Mouse (Mus musculus): ENCODE measurements around the gene Piwil1. TPM values are rescaled to one million over a fixed set of nuclear protein-coding genes. Genes with fewer than 3 reads are reported as not detected.

Gene Piwil1
- total RNA-seq, 1 experiment = 0.62 TPM

- H3K27ac ChIP-seq (ENCODE audit: insufficient read depth, low read depth, low read length, poor library complexity, severe bottlenecking) = no peak overlapping the region
- peaks cover 0 to 2% of the 10 kb centered on the region in 2 experiments; a peak in 2 of 4 replicates for H3K4me1 ChIP-seq (ENCODE audit: control insufficient read depth in 2 of 2, insufficient read depth in 2 of 2, low read length in 2 of 2, poor library complexity in 1 of 2)
- no peak overlapping the region for H3K9ac ChIP-seq (ENCODE audit: insufficient read depth, low read depth, low read length, poor library complexity, severe bottlenecking)
- DNase-seq (ENCODE audit: low read depth, low spot score) = no peak
- in situ Hi-C loops (cut with MboI; ENCODE audit: low sequenced_read_pairs in 2 of 2, unreplicated experiment in 2 of 2) = no loop called here
- H3K4me3 ChIP-seq (ENCODE audit: insufficient read depth in 1 of 2, low read depth in 1 of 2, low read length in 2 of 2, poor library complexity in 1 of 2, severe bottlenecking in 1 of 2) = no peak overlapping the region
- no peaks in the 10 kb centered on the region for H3K36me3 ChIP-seq (ENCODE audit: control insufficient read depth, insufficient read depth, low read length, poor library complexity, severe bottlenecking)
- H3K9me3 ChIP-seq (ENCODE audit: control insufficient read depth, insufficient read depth, low read depth, low read length) = no peaks in the 10 kb centered on the region
- no peak for TF ChIP-seq ZNF384 (IDR thresholded peaks at IDR 0.05; ENCODE audit: low read depth, low read length)
- TF ChIP-seq MAFK (IDR thresholded peaks at IDR 0.05; ENCODE audit: insufficient read depth, low read depth, low read length) = no peak
- TF ChIP-seq CHD2 (IDR thresholded peaks at IDR 0.05; ENCODE audit: low read depth, low read length) = no peak
- no peak for TF ChIP-seq ZC3H11A (IDR thresholded peaks at IDR 0.05; ENCODE audit: borderline replicate concordance, low read depth, low read length)
- TF ChIP-seq HCFC1 (IDR thresholded peaks at IDR 0.05; ENCODE audit: borderline replicate concordance, insufficient read depth, low read length) = no peak
These were observed 1.4 kb downstream of the Piwil1 start for GRCm38 (mm10) chr5:128703688-128704087.

GRCm38 (mm10) chr5:128704134-128704904 is 2.0 kb downstream of the Piwil1 start:
- no peaks in the 10 kb centered on the region for H3K36me3 ChIP-seq (ENCODE audit: control insufficient read depth, insufficient read depth, low read length, poor library complexity, severe bottlenecking)
- peak; percentile 59 for DNase-seq (ENCODE audit: low read depth, low spot score)
- no peak overlapping the region for H3K9ac ChIP-seq (ENCODE audit: insufficient read depth, low read depth, low read length, poor library complexity, severe bottlenecking)
- H3K4me1 ChIP-seq (ENCODE audit: control insufficient read depth in 2 of 2, insufficient read depth in 2 of 2, low read length in 2 of 2, poor library complexity in 1 of 2) = peaks cover 0 to 2% of the 10 kb centered on the region in 2 experiments; a peak in 2 of 4 replicates
- in situ Hi-C loops (cut with MboI; ENCODE audit: low sequenced_read_pairs in 2 of 2, unreplicated experiment in 2 of 2) = no loop called here
- no peaks in the 10 kb centered on the region for H3K9me3 ChIP-seq (ENCODE audit: control insufficient read depth, insufficient read depth, low read depth, low read length)
- H3K27ac ChIP-seq (ENCODE audit: insufficient read depth, low read depth, low read length, poor library complexity, severe bottlenecking) = no peak overlapping the region
- no peak overlapping the region for H3K4me3 ChIP-seq (ENCODE audit: insufficient read depth in 1 of 2, low read depth in 1 of 2, low read length in 2 of 2, poor library complexity in 1 of 2, severe bottlenecking in 1 of 2)
- no peak for TF ChIP-seq ZNF384 (IDR thresholded peaks at IDR 0.05; ENCODE audit: low read depth, low read length)
- TF ChIP-seq CHD2 (IDR thresholded peaks at IDR 0.05; ENCODE audit: low read depth, low read length) = no peak
- no peak for TF ChIP-seq HCFC1 (IDR thresholded peaks at IDR 0.05; ENCODE audit: borderline replicate concordance, insufficient read depth, low read length)
- TF ChIP-seq MAFK (IDR thresholded peaks at IDR 0.05; ENCODE audit: insufficient read depth, low read depth, low read length) = no peak
- TF ChIP-seq ZC3H11A (IDR thresholded peaks at IDR 0.05; ENCODE audit: borderline replicate concordance, low read depth, low read length) = no peak

GRCm38 (mm10) chr5:128706467-128706866 is 4.1 kb downstream of the Piwil1 start:
- Histone ChIP-seq H3K9ac (ENCODE audit: insufficient read depth, low read depth, low read length, poor library complexity, severe bottlenecking) (no peak overlapping the region), H3K4me1 (ENCODE audit: control insufficient read depth in 2 of 2, insufficient read depth in 2 of 2, low read length in 2 of 2, poor library complexity in 1 of 2) (peaks cover 0 to 3% of the 10 kb centered on the region in 2 experiments; a peak in 2 of 4 replicates), H3K27ac (ENCODE audit: insufficient read depth, low read depth, low read length, poor library complexity, severe bottlenecking) (no peak overlapping the region), H3K4me3 (ENCODE audit: insufficient read depth in 1 of 2, low read depth in 1 of 2, low read length in 2 of 2, poor library complexity in 1 of 2, severe bottlenecking in 1 of 2) (no peak overlapping the region), H3K36me3 (ENCODE audit: control insufficient read depth, insufficient read depth, low read length, poor library complexity, severe bottlenecking) (no peaks in the 10 kb centered on the region), H3K9me3 (ENCODE audit: control insufficient read depth, insufficient read depth, low read depth, low read length) (no peaks in the 10 kb centered on the region)
- in situ Hi-C loops (cut with MboI; ENCODE audit: low sequenced_read_pairs in 2 of 2, unreplicated experiment in 2 of 2) = no loop called here
- TF ChIP-seq ZC3H11A (IDR thresholded peaks at IDR 0.05; ENCODE audit: borderline replicate concordance, low read depth, low read length) = no peak
- no peak for TF ChIP-seq HCFC1 (IDR thresholded peaks at IDR 0.05; ENCODE audit: borderline replicate concordance, insufficient read depth, low read length)
- no peak for TF ChIP-seq MAFK (IDR thresholded peaks at IDR 0.05; ENCODE audit: insufficient read depth, low read depth, low read length)
- TF ChIP-seq CHD2 (IDR thresholded peaks at IDR 0.05; ENCODE audit: low read depth, low read length) = no peak
- no peak for DNase-seq (ENCODE audit: low read depth, low spot score)

DNA sequence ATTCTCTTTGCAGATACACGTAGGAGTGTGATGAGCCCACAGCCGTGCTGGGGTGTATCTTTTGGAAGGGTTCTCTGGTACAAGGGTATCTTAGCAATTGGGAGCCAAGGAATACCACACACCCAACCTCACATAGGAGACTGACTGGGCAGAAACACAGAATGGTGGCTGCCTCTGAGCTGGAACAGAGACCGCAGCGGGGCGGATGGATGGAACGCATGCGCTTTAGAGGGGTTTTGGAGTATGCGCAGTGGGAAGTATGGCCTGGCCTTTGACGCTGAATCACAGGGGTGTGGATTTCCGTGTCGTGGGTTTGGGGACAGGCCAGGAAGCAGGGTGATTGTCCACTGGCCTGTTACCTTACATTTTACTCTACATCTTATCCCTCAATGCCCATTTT is 4.9 kb downstream of the Piwil1 start:
- Histone ChIP-seq H3K9me3 (ENCODE audit: control insufficient read depth, insufficient read depth, low read depth, low read length) (no peaks in the 10 kb centered on the region), H3K4me1 (ENCODE audit: control insufficient read depth in 2 of 2, insufficient read depth in 2 of 2, low read length in 2 of 2, poor library complexity in 1 of 2) (peaks cover 0 to 3% of the 10 kb centered on the region in 2 experiments; a peak in 2 of 4 replicates), H3K9ac (ENCODE audit: insufficient read depth, low read depth, low read length, poor library complexity, severe bottlenecking) (no peak overlapping the region), H3K27ac (ENCODE audit: insufficient read depth, low read depth, low read length, poor library complexity, severe bottlenecking) (no peak overlapping the region), H3K36me3 (ENCODE audit: control insufficient read depth, insufficient read depth, low read length, poor library complexity, severe bottlenecking) (no peaks in the 10 kb centered on the region), H3K4me3 (ENCODE audit: insufficient read depth in 1 of 2, low read depth in 1 of 2, low read length in 2 of 2, poor library complexity in 1 of 2, severe bottlenecking in 1 of 2) (no peak overlapping the region)
- DNase-seq (ENCODE audit: low read depth, low spot score) = no peak
- TF ChIP-seq ZNF384 (IDR thresholded peaks at IDR 0.05; ENCODE audit: low read depth, low read length) (no peak), MAFK (IDR thresholded peaks at IDR 0.05; ENCODE audit: insufficient read depth, low read depth, low read length) (no peak), HCFC1 (IDR thresholded peaks at IDR 0.05; ENCODE audit: borderline replicate concordance, insufficient read depth, low read length) (no peak), CHD2 (IDR thresholded peaks at IDR 0.05; ENCODE audit: low read depth, low read length) (no peak), ZC3H11A (IDR thresholded peaks at IDR 0.05; ENCODE audit: borderline replicate concordance, low read depth, low read length) (no peak)
- in situ Hi-C loops (cut with MboI; ENCODE audit: low sequenced_read_pairs in 2 of 2, unreplicated experiment in 2 of 2) = no loop called here
